Mouse (Mus musculus): ENCODE results near the gene Fam49a. TPM values are rescaled to one million over a fixed set of nuclear protein-coding genes. Genes with fewer than 3 reads are reported as not detected.

The Fam49a gene
- 15.0 and 20.1 TPM in 2 replicates for polyA plus RNA-seq (2014; fragmentation: Nextera tagmentation; extraction: Ambion mirVana)

- Histone ChIP-seq H3K4me3 (ENCODE audit: low read depth, low read length) (peak within 1 kb of the TSS; percentile 61), H3K4me1 (replicated peaks; ENCODE audit: control insufficient read depth, insufficient read depth, low read length) (peaks cover 33% of the 10 kb centered on the region), H3K36me3 (ENCODE audit: control insufficient read depth, insufficient read depth, low read length) (no peaks in the 10 kb centered on the region), H3K27ac (ENCODE audit: low read depth) (no peak within 1 kb of the TSS), H3K9me3 (ENCODE audit: control insufficient read depth, low read length) (no peaks in the 10 kb centered on the region), H3K9ac (ENCODE audit: low read length) (peak within 1 kb of the TSS; percentile 68), H3K27me3 (replicated peaks; ENCODE audit: control insufficient read depth, insufficient read depth, low read length) (no peaks in the 10 kb centered on the region), H3K4me2 (ENCODE audit: low read length) (peak within 1 kb of the TSS; percentile 97)
- WGBS = under 1% methylated on average over 49 of the region's 62 CpGs
- DNase-seq (ENCODE audit: low spot score) = peak; percentile 82
- peak; percentile 89 for ATAC-seq (replicated peaks; ENCODE audit: low FRiP score, low TSS enrichment, low read depth)
These were observed at the start of gene Fam49a for GRCm38 (mm10) chr12:12261987-12262971. Gene Fam49a, plus strand, starts transcription at chr12:12262139.

- Histone ChIP-seq H3K9ac (ENCODE audit: low read length) (no peak overlapping the region), H3K27ac (ENCODE audit: low read depth) (no peak overlapping the region), H3K4me3 (ENCODE audit: low read depth, low read length) (no peak overlapping the region), H3K27me3 (replicated peaks; ENCODE audit: control insufficient read depth, insufficient read depth, low read length) (no peaks in the 10 kb centered on the region), H3K36me3 (ENCODE audit: control insufficient read depth, insufficient read depth, low read length) (no peaks in the 10 kb centered on the region), H3K4me2 (ENCODE audit: low read length) (no peak overlapping the region), H3K4me1 (replicated peaks; ENCODE audit: control insufficient read depth, insufficient read depth, low read length) (no peaks in the 10 kb centered on the region), H3K9me3 (ENCODE audit: control insufficient read depth, low read length) (no peaks in the 10 kb centered on the region)
- DNase-seq (ENCODE audit: low spot score) (no peak), ATAC-seq (replicated peaks; ENCODE audit: low FRiP score, low TSS enrichment, low read depth) (no peak)
- 37% methylated on average over 3 of the region's 3 CpGs for WGBS
These were observed 48.4 kb upstream of the Fam49a start for GRCm38 (mm10) chr12:12213536-12213935.

- no peak overlapping the region for H3K4me2 ChIP-seq (ENCODE audit: low read length)
- no peak overlapping the region for H3K4me3 ChIP-seq (ENCODE audit: low read depth, low read length)
- H3K36me3 ChIP-seq (ENCODE audit: control insufficient read depth, insufficient read depth, low read length) = no peaks in the 10 kb centered on the region
- H3K27ac ChIP-seq (ENCODE audit: low read depth) = no peak overlapping the region
- no peaks in the 10 kb centered on the region for H3K27me3 ChIP-seq (replicated peaks; ENCODE audit: control insufficient read depth, insufficient read depth, low read length)
- no peaks in the 10 kb centered on the region for H3K4me1 ChIP-seq (replicated peaks; ENCODE audit: control insufficient read depth, insufficient read depth, low read length)
- no peak overlapping the region for H3K9ac ChIP-seq (ENCODE audit: low read length)
- 80% methylated on average over 5 of the region's 5 CpGs for WGBS
- DNase-seq (ENCODE audit: low spot score) (no peak), ATAC-seq (replicated peaks; ENCODE audit: low FRiP score, low TSS enrichment, low read depth) (no peak)
- no peaks in the 10 kb centered on the region for H3K9me3 ChIP-seq (ENCODE audit: control insufficient read depth, low read length)
These were observed 43.0 kb upstream of the Fam49a start for GRCm38 (mm10) chr12:12218947-12219346.

GRCm38 (mm10) chr12:12220755-12221496, 41.0 kb upstream of the Fam49a start:
- no peak for DNase-seq (ENCODE audit: low spot score)

GRCm38 (mm10) chr12:12222585-12223290, 39.2 kb upstream of the Fam49a start:
- Histone ChIP-seq H3K9ac (ENCODE audit: low read length) (no peak overlapping the region), H3K27ac (ENCODE audit: low read depth) (no peak overlapping the region), H3K4me1 (replicated peaks; ENCODE audit: control insufficient read depth, insufficient read depth, low read length) (no peaks in the 10 kb centered on the region), H3K36me3 (ENCODE audit: control insufficient read depth, insufficient read depth, low read length) (no peaks in the 10 kb centered on the region), H3K27me3 (replicated peaks; ENCODE audit: control insufficient read depth, insufficient read depth, low read length) (no peaks in the 10 kb centered on the region), H3K9me3 (ENCODE audit: control insufficient read depth, low read length) (no peaks in the 10 kb centered on the region), H3K4me2 (ENCODE audit: low read length) (no peak overlapping the region), H3K4me3 (ENCODE audit: low read depth, low read length) (no peak overlapping the region)
- 74% methylated on average over 9 of the region's 9 CpGs for WGBS
- DNase-seq (ENCODE audit: low spot score) (no peak), ATAC-seq (replicated peaks; ENCODE audit: low FRiP score, low TSS enrichment, low read depth) (no peak)

More at GRCm38 (mm10) chr12:12220755-12221496, 41.0 kb upstream of the Fam49a start:
- 67% methylated on average over 8 of the region's 8 CpGs for WGBS
- H3K36me3 ChIP-seq (ENCODE audit: control insufficient read depth, insufficient read depth, low read length) = no peaks in the 10 kb centered on the region
- H3K9me3 ChIP-seq (ENCODE audit: control insufficient read depth, low read length) = no peaks in the 10 kb centered on the region
- no peaks in the 10 kb centered on the region for H3K27me3 ChIP-seq (replicated peaks; ENCODE audit: control insufficient read depth, insufficient read depth, low read length)
- H3K4me2 ChIP-seq (ENCODE audit: low read length) = no peak overlapping the region
- ATAC-seq (replicated peaks; ENCODE audit: low FRiP score, low TSS enrichment, low read depth) = no peak
- H3K9ac ChIP-seq (ENCODE audit: low read length) = no peak overlapping the region
- no peak overlapping the region for H3K27ac ChIP-seq (ENCODE audit: low read depth)
- no peaks in the 10 kb centered on the region for H3K4me1 ChIP-seq (replicated peaks; ENCODE audit: control insufficient read depth, insufficient read depth, low read length)
- H3K4me3 ChIP-seq (ENCODE audit: low read depth, low read length) = no peak overlapping the region

GRCm38 (mm10) chr12:12223336-12223735, 38.6 kb upstream of the Fam49a start:
- WGBS = 77% methylated on average over 2 of the region's 2 CpGs
- DNase-seq (ENCODE audit: low spot score) (no peak), ATAC-seq (replicated peaks; ENCODE audit: low FRiP score, low TSS enrichment, low read depth) (no peak)
- Histone ChIP-seq H3K4me1 (replicated peaks; ENCODE audit: control insufficient read depth, insufficient read depth, low read length) (no peaks in the 10 kb centered on the region), H3K36me3 (ENCODE audit: control insufficient read depth, insufficient read depth, low read length) (no peaks in the 10 kb centered on the region), H3K4me3 (ENCODE audit: low read depth, low read length) (no peak overlapping the region), H3K27me3 (replicated peaks; ENCODE audit: control insufficient read depth, insufficient read depth, low read length) (no peaks in the 10 kb centered on the region), H3K4me2 (ENCODE audit: low read length) (no peak overlapping the region), H3K9me3 (ENCODE audit: control insufficient read depth, low read length) (no peaks in the 10 kb centered on the region), H3K27ac (ENCODE audit: low read depth) (no peak overlapping the region), H3K9ac (ENCODE audit: low read length) (no peak overlapping the region)

- no peak overlapping the region for H3K27ac ChIP-seq (ENCODE audit: low read depth)
- H3K27me3 ChIP-seq (replicated peaks; ENCODE audit: control insufficient read depth, insufficient read depth, low read length) = no peaks in the 10 kb centered on the region
- no peaks in the 10 kb centered on the region for H3K4me1 ChIP-seq (replicated peaks; ENCODE audit: control insufficient read depth, insufficient read depth, low read length)
- ATAC-seq (replicated peaks; ENCODE audit: low FRiP score, low TSS enrichment, low read depth) = no peak
- H3K4me3 ChIP-seq (ENCODE audit: low read depth, low read length) = no peak overlapping the region
- H3K9ac ChIP-seq (ENCODE audit: low read length) = no peak overlapping the region
- H3K4me2 ChIP-seq (ENCODE audit: low read length) = no peak overlapping the region
- 86% methylated on average over 6 of the region's 6 CpGs for WGBS
- H3K36me3 ChIP-seq (ENCODE audit: control insufficient read depth, insufficient read depth, low read length) = no peaks in the 10 kb centered on the region
- no peak for DNase-seq (ENCODE audit: low spot score)
- H3K9me3 ChIP-seq (ENCODE audit: control insufficient read depth, low read length) = no peaks in the 10 kb centered on the region
These were observed 36.2 kb upstream of the Fam49a start for GRCm38 (mm10) chr12:12225706-12226105.

- no peak for DNase-seq (ENCODE audit: low spot score)
- no peaks in the 10 kb centered on the region for H3K9me3 ChIP-seq (ENCODE audit: control insufficient read depth, low read length)
- no peak for ATAC-seq (replicated peaks; ENCODE audit: low FRiP score, low TSS enrichment, low read depth)
- 79% methylated on average over 3 of the region's 3 CpGs for WGBS
- H3K27me3 ChIP-seq (replicated peaks; ENCODE audit: control insufficient read depth, insufficient read depth, low read length) = no peaks in the 10 kb centered on the region
- H3K4me1 ChIP-seq (replicated peaks; ENCODE audit: control insufficient read depth, insufficient read depth, low read length) = no peaks in the 10 kb centered on the region
- no peak overlapping the region for H3K4me3 ChIP-seq (ENCODE audit: low read depth, low read length)
- no peak overlapping the region for H3K9ac ChIP-seq (ENCODE audit: low read length)
- no peak overlapping the region for H3K4me2 ChIP-seq (ENCODE audit: low read length)
- H3K36me3 ChIP-seq (ENCODE audit: control insufficient read depth, insufficient read depth, low read length) = no peaks in the 10 kb centered on the region
- no peak overlapping the region for H3K27ac ChIP-seq (ENCODE audit: low read depth)
These were observed 34.3 kb upstream of the Fam49a start for GRCm38 (mm10) chr12:12227594-12227993.
